Mouse (Mus musculus) B cell, adult 2 months (primary cell): ENCODE results near the gene Scd3.
"Not testable (repeated sequence)": the region's sequence is repeated elsewhere in the genome, so short reads cannot be mapped to it uniquely, and the experiment has no call there.

ENCODE experiments used
- DNase-seq, 2 experiments: peaks; one replicate each; pipeline ENCODE4 v3.0.0; 2022

The Scd3 gene

DNA sequence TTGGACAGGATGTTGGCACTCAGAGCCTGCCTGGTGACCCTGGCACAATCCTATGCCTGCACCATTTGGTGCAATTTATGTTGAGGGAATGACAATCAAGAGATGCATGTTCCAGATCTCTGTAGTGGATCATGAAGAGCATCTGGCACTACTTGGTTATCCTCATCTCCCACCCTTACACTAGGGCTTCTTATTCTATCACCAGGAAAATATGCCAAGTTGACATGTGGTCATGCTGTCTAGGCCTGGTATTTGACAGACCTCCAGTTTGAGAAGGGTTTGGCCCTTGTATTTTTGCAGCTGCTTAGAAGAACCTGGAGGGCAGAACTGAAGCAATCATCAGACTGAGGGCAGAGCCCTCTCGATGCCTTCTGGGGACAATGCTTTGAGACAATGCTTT lies 72.3 kb downstream of the Scd3 start:
- no peak for DNase-seq

DNA sequence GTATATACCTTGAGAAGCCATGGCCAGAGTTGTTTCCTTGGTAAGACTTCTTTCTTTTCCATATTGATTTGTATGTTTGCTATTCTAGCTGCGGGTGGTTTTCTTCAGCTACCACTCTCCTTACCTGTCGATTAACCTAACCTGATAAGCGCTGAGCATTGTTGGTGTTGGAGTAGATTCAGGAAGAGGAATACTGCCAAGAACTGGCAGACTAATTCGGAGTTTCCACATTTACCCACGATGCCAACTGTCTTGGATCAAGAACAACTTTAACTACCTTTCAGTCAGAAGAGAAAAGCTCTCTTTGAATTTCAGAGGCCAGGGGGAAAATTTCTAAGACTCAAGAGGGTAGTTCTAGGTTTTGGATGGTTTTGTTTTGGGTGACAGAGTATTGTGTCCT lies 73.8 kb downstream of the Scd3 start:
- DNase-seq, result no peak

GRCm38 (mm10) chr19:44277931-44278330 lies 74.9 kb downstream of the Scd3 start:
- DNase-seq, result no peak

DNA sequence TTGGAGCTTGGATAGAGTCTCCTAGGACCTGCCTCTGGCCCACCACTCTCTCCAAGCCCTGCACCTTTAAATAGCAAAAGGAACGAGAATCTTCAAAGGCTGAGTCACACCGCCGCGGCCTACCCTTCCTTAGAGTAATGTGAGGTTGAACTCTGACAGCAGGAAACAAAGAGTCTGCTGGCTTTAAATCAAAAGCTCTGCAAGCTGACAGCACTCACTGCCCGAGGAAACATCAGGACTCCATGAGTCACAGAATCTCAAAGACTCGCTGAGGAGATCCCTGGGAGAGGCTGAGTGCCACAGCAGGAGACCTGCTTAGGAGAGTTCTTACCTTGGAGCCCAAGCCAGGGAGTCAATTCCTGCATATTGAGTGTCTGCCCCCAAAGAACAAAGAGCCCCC lies 77.7 kb downstream of the Scd3 start:
- peak; percentile 10 to 11 for DNase-seq

- DNase-seq, result not testable (repeated sequence)
Measured at GRCm38 (mm10) chr19:44281825-44282447, 78.9 kb downstream of the Scd3 start.

DNA sequence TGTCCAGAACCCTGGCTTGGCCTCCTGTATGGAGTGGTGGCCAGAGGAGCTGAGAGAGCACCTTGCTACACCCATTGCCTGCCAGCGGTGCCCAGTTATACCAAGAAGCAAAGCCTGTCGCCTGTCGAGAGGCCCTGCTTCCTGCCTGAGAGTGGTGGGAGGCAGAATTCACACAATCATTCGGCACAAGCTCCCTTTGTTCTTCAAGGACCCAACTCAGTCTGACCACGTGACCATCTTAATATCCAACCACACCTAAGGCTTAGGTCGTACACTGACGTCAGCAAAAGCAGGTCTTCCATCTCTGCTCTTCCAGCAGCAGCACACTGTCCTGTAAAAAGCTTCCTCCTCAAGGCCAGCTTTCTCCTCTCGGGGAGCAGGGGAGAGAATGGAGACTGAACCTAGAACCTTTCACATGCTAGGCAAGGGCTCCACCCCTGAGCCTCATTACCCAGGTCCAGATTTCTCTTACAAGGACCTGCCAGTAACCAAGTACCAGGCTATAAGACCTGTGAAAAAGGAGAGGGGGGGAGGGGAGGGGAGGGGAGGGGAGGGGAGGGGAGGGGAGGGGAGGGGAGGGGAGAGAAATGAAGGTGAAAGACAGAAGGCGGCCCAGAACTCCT lies 79.6 kb downstream of the Scd3 start:
- peak; percentile 47 to 51 for DNase-seq

DNA sequence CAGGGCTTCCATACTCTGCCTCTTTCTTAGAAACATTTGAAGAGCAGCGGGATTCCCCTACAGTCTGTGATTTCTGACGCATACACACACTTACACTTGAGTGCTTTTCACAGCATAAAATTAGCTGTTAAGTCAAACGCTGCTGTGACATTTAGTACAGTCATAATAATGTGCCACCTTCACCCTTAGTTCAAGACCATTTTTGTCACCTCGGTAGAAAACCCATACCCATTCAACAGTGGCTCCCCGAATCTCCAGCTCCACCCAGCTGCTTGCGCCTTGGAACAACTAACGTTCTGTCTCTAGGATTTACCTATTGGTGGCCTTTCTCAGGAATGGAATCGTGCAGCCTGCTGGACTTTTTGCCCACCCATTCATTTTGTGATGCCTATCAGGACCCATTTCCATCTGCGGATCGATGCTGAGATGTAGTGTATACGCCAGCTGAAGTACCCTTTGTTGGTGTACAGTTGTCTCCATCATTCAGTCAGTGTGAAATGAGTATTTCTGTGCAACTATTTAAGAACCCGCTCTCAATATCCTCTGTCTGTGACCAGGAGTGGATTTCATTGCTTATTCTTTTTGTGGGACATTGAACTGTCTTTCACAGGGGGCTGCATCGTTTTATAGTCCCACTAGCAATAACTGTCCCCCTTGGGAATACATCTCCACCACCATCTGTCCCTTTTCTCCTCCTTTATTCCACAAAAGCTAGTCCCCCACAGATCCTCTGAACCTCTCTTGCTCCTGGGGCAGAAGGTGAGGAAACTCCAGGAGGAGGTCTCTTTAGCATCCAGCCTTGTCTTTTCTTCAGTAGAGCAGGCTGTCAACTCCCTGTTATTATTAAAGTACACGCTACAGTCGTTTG lies 80.3 kb downstream of the Scd3 start:
- peak; percentile 63 to 65 for DNase-seq

DNA sequence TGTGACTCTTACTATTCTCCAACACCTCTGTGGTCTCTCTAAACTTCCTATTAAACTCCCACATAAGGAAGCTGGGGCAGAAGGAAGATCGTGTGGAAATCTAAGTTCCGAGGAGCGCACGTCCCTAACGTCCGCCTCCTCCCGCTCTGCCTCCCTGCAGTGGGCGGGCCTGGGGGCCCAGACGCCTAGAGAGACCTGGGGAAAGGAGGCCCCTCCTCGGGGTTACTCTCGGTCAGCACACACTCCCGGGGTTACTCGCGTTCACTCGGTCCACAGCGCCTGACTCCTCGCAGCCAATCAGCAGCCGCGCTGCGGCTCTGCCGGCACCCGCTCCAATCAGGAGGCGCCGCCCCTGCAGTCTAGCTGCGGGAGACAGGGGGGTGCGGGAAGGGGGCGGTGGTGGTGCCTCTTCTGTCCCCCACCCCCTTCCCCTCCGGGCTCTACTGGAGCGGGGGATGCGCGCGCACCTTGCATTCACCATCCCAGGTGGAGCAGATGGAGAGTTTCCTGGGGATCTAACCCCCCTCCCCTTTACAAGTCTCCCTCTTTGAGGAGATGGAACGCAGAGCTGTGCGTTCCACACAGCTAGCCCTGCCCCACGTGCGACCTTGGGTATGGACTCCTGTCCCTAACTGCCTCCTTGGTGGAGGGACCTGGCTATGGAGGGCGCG lies 81.1 kb downstream of the Scd3 start:
- peak; percentile 89 to 90 for DNase-seq

DNA sequence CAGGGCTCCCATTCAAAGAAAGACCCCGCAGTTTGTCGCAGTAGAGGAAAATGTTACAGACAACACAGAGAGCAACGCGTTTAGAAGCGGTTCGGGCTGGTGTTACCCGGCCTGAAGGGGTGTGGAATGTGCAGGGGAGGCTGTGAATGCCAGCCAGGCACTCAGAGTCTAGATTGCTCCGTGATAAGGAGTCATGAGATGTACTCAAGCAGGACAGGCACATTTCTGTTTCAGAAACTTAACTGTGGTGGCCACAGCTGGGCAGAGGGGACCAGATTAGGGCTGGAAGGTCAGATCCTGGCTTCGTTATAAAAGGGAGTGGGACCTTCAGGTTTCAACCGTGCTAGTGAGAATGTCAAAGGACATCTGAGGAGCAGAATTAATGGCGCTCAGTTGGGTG lies 81.7 kb downstream of the Scd3 start:
- no peak for DNase-seq

DNA sequence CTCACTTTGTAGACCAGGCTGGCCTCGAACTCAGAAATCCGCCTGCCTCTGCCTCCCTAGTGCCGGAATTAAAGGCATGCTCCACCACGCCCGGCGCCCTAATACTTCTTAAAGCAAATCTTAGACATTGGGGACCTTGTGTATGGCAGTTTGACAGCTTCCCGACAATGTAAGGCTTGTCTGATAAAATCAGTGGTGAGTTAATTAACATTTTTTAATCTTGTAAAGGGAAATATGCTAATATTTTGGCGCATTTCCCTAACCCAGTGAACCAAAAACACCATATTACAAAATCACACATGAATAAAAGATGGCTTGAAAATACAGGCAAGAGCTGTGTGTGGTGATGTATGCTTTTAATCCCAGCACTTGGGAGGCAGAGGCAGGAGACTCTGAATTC lies 82.5 kb downstream of the Scd3 start:
- DNase-seq, result no peak

DNA sequence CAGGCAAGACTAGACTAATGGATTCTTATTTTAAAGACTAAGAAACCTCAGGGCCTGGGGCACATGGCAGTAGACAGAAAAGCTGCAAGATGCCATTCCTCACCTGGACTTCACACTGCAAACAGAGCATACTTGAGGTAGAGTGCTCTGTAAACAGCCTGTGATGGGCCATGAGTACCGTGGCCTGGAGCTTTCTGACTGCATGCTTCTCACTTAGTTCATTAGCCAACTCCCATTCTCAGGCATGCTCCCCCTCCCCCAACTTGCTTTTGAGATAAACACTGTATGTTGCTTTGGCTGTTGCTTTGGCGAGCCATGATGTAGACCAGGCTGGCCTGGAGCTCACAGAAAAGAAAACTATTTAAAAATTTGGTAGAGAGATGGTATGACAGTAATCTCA lies 83.0 kb downstream of the Scd3 start:
- DNase-seq, result no peak

GRCm38 (mm10) chr19:44287415-44288110 lies 84.5 kb downstream of the Scd3 start:
- no peak for DNase-seq

DNA sequence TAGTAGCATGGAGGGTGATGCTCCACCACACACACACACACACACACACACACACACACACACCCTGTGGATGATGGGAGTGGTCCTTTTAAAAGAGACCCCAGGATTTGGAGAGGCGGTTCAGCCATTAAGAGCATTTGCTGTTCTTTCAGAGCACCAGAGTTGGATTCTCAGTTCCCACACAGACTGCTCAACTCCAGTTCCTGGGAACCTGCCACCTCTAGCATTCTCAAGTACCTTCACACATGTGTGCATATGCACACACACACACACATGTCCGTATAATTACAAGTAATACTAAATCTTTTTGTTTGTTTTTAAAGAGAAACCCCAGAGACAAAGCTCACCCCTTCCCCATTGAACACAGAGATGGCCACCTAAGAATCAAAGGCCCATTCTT lies 89.0 kb downstream of the Scd3 start:
- no peak for DNase-seq

- DNase-seq, result no peak
Measured at GRCm38 (mm10) chr19:44292483-44292882, 89.4 kb downstream of the Scd3 start.

GRCm38 (mm10) chr19:44292941-44293768 lies 90.1 kb downstream of the Scd3 start, which contains the start of gene Scd2:
Scd2 (plus strand) TSS chr19:44293674.
- DNase-seq, result peak in 1 of 2 experiments; percentile 35
